Mouse (Mus musculus) intestine, postnatal 0 days (tissue): Measurements from ENCODE around the gene Notch1. TPM values are rescaled to one million over a fixed set of nuclear protein-coding genes. Genes with fewer than 3 reads are reported as not detected.

ENCODE experiments used
- ATAC-seq: fragments of 200-750 bp; cut with Nextera tagmentation; 2 replicates; pipeline ENCODE4 v1.8.0; 2017; ENCODE audit warnings: mild to moderate bottlenecking, moderate TSS enrichment, moderate library complexity
- H3K27ac ChIP-seq: fragments of 300-500 bp; sonication (generic); 2 replicates; pipeline ENCODE4 v1.5.1; 2014; ENCODE audit warnings: mild to moderate bottlenecking, low read depth, low read length, moderate library complexity
- H3K27me3 ChIP-seq: fragments of 300-500 bp; sonication (generic); replicated peaks from 2 replicates; pipeline ENCODE4 v1.6.1; 2014; ENCODE audit warnings: low read length, mixed read lengths; ENCODE audit not compliant: control insufficient read depth, insufficient read depth
- H3K36me3 ChIP-seq: fragments of 300-500 bp; sonication (generic); 2 replicates; pipeline ENCODE4 v1.6.1; 2014; ENCODE audit warnings: mild to moderate bottlenecking, moderate library complexity; ENCODE audit not compliant: control insufficient read depth, insufficient read depth
- H3K4me1 ChIP-seq: fragments of 300-500 bp; sonication (generic); replicated peaks from 2 replicates; pipeline ENCODE4 v1.6.1; 2014; ENCODE audit warnings: antibody characterized with exemption, low read length, mixed read lengths; ENCODE audit not compliant: control insufficient read depth, insufficient read depth
- H3K4me2 ChIP-seq: fragments of 300-500 bp; sonication (generic); replicated peaks from 2 replicates; pipeline ENCODE4 v1.6.1; 2014; ENCODE audit warnings: low read depth, mild to moderate bottlenecking, moderate library complexity
- H3K4me3 ChIP-seq: fragments of 300-500 bp; sonication (generic); 2 replicates; pipeline ENCODE4 v1.5.1; 2014; ENCODE audit warnings: low read depth, low read length
- H3K9ac ChIP-seq: fragments of 300-500 bp; sonication (generic); 2 replicates; pipeline ENCODE4 v1.6.1; 2014; ENCODE audit warnings: mild to moderate bottlenecking, low read depth, low read length
- H3K9me3 ChIP-seq: fragments of 300-500 bp; sonication (generic); 2 replicates; pipeline ENCODE4 v1.6.1; 2016; ENCODE audit warnings: mixed run types; ENCODE audit not compliant: control insufficient read depth
- CTCF ChIP-seq: sonication (generic); IDR thresholded peaks from 2 replicates; pipeline ENCODE4 v1.5.1; 2016; ENCODE audit warnings: low read depth, mild to moderate bottlenecking, control low read depth, antibody characterized with exemption, moderate library complexity
- WGBS: fragments of 180-500 bp; shearing (Covaris S2); extraction: QIAGEN DNeasy Blood & Tissue Kit; methylation state at CpG from one replicate; pipeline ENCODE4 v1.1.7; 2014; 5-methylcytosine and 5-hydroxymethylcytosine counted together
- polyA plus RNA-seq: library from polyadenylated mRNA; unstranded; fragments of >200 nt; fragmentation: Nextera tagmentation; extraction: Ambion mirVana; gene quantifications from 2 replicates; pipeline ENCODE4 v1.2.1, GENCODE M21; 2015

The Notch1 gene
- polyA plus RNA-seq, 1 experiment from 2014 or later: 3.6 TPM

DNA sequence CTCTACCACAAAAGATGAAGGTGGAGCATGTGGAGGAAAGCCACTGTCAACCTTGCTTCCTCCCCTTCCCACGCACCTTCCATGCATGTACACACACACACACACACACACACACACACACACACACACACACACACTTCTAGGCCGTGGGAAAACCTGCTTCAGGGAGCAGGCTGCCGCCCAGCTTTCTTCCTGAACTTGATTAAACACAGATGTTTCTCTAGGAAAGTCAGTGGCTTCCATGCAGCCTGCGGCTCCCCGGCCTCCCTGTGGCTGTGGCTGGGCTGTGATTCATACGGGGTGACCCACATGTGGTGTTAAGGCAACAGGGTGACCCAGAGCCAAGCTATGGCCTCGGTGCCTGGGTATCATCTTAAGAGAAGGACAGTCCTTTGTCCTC is 22.1 kb downstream of the Notch1 start:
- Histone ChIP-seq H3K27ac (no peak overlapping the region), H3K4me3 (no peak overlapping the region), H3K27me3 (no peaks in the 10 kb centered on the region), H3K9me3 (no peaks in the 10 kb centered on the region), H3K36me3 (peaks cover 5% of the 10 kb centered on the region; the same call in 1 of the 2 replicates), H3K9ac (no peak overlapping the region), H3K4me1 (peaks cover 12% of the 10 kb centered on the region; the same call in 1 of the 2 replicates), H3K4me2 (peak overlapping the region; percentile 32)
- ATAC-seq: no peak
- no peak for TF ChIP-seq CTCF
- 33% methylated on average over 7 of the region's 7 CpGs for WGBS

DNA sequence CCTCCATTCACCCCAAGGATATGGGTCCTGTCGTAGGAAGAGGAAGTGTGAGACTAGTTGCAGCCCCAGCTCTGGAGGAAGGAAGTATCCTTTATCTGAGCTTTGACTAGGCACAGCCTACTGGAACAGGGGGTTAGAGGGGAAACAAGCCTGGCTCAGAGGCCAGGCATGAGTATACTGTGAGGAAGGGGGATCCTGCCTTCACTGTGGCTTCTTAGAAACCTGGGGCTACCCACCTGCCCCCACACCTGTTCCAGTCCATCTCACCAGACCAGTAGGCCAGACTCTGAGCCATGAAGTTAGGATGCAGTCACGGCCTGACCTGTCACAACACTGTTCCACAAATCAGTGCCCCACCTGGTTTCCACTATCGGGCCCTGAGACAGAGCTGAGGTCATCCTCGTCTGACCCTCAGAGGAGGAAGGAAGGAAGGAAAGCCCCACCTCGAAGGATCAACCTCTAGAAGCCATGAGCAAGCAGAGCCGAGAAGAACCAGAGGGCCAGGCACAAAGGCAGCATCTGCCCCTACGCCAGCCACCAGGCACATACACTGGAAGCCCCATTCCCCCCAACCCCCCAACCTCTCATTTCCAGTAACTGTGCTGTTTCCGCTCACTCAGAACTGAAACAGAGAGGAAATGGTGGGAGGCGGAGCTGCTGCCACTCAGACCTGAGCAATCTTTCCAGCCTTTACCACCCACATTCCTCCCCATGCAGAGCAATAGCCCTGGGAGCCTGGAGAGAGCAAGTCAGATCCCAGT is 23.3 kb downstream of the Notch1 start:
- TF ChIP-seq CTCF: no peak
- Histone ChIP-seq H3K4me1 (peaks cover 21% of the 10 kb centered on the region), H3K27me3 (no peaks in the 10 kb centered on the region), H3K36me3 (peaks cover 5% of the 10 kb centered on the region; the same call in 1 of the 2 replicates), H3K9ac (no peak overlapping the region), H3K4me3 (no peak overlapping the region), H3K4me2 (peak overlapping the region; percentile 30), H3K27ac (peak overlapping the region; percentile 70), H3K9me3 (no peaks in the 10 kb centered on the region)
- ATAC-seq: no peak
- WGBS: 38% methylated on average over 9 of the region's 9 CpGs

GRCm38 (mm10) chr2:26490760-26491301 is 25.6 kb downstream of the Notch1 start:
- H3K9ac ChIP-seq: no peak overlapping the region
- TF ChIP-seq CTCF: no peak
- whole genome bisulfite sequencing: 51% methylated on average over 4 of the region's 4 CpGs
- H3K4me1 ChIP-seq: peaks cover 43% of the 10 kb centered on the region
- no peaks in the 10 kb centered on the region for H3K9me3 ChIP-seq
- no peak for ATAC-seq
- H3K36me3 ChIP-seq: no peaks in the 10 kb centered on the region
- no peaks in the 10 kb centered on the region for H3K27me3 ChIP-seq
- no peak overlapping the region for H3K4me2 ChIP-seq
- no peak overlapping the region for H3K4me3 ChIP-seq
- no peak overlapping the region for H3K27ac ChIP-seq

- 37% methylated on average over 9 of the region's 9 CpGs for WGBS
- Histone ChIP-seq H3K27me3 (no peaks in the 10 kb centered on the region), H3K4me3 (no peak overlapping the region), H3K27ac (peak overlapping the region; percentile 41), H3K4me1 (peaks cover 50% of the 10 kb centered on the region), H3K9ac (peak overlapping the region; percentile 7; the same call in 1 of the 2 replicates), H3K36me3 (peaks cover 7% of the 10 kb centered on the region), H3K4me2 (peak overlapping the region; percentile 9; the same call in 1 of the 2 replicates), H3K9me3 (no peaks in the 10 kb centered on the region)
- ATAC-seq: peak; percentile 21; the same call in 1 of the 2 replicates
- peak; percentile 17; the same call in 1 of the 2 replicates for TF ChIP-seq CTCF
These were observed 27.8 kb downstream of the Notch1 start for GRCm38 (mm10) chr2:26488535-26489135.

DNA sequence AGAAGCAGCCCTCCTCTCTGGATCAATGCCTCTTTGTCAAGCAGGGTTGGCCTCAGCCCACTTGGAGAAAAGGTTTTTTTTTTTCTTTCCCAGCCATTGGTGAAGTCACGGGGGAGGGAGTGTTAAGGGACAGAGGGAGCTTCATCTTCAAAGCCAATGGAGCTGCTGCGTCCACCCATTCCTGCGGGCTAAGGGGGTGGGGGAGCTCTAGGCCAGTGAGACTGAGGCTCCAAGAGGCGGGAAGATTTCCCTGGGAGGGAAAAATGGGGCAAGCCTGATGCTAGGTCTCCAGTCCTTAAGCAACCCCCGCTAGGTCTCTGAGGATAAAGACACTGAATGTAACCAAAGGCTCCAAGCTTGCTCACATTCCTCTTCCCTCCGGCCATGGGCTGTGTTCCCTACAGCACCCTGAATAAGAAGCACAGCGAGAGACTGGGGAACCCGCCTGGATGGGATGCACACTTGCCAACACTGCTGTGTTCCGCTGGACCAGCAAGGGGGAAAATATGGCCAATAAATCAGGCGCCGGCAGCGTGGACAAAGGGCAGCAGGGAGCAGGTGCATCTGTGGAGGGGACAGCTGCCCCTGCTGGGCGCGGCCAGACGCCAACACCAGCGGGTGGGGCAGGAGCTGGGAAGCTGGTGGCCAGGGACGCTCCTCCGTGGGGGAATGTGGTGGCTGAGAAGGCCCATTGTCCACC is 29.0 kb downstream of the Notch1 start:
- Histone ChIP-seq H3K4me2 (peak overlapping the region; percentile 52), H3K36me3 (peaks cover 7% of the 10 kb centered on the region), H3K9me3 (no peaks in the 10 kb centered on the region), H3K27ac (no peak overlapping the region; the same call in 1 of the 2 replicates), H3K9ac (no peak overlapping the region), H3K27me3 (no peaks in the 10 kb centered on the region), H3K4me1 (peaks cover 53% of the 10 kb centered on the region), H3K4me3 (no peak overlapping the region)
- 36% methylated on average over 18 of the region's 18 CpGs for WGBS
- no peak for ATAC-seq
- TF ChIP-seq CTCF: 0 out of 2 replicates have a peak, but pooled peaks have one; percentile 27
